Mouse (Mus musculus): ENCODE measurements around the gene Abcb5. TPM values are rescaled to one million over a fixed set of nuclear protein-coding genes. Genes with fewer than 3 reads are reported as not detected.

Abcb5 gene
- polyA plus RNA-seq, 1 experiment: not detected

GRCm38 (mm10) chr12:118840301-118840700 lies 125.9 kb downstream of the Abcb5 start:
- Histone ChIP-seq H3K27me3 (ENCODE audit: control insufficient read depth, insufficient read depth, insufficient read length) (no peaks in the 10 kb centered on the region), H3K79me3 (ENCODE audit: low read depth) (no peaks in the 10 kb centered on the region), H3K4me3 (ENCODE audit: insufficient read depth, poor library complexity, severe bottlenecking) (no peak overlapping the region), H3K36me3 (ENCODE audit: control insufficient read depth, insufficient read depth) (no peaks in the 10 kb centered on the region), H3K79me2 (ENCODE audit: control insufficient read depth, insufficient read depth) (no peaks in the 10 kb centered on the region), H3ac (ENCODE audit: control insufficient read depth, insufficient read length, low read depth) (no peak overlapping the region)
- TF ChIP-seq MYOG (IDR thresholded peaks at IDR 0.05; ENCODE audit: control insufficient read depth, extremely low read depth, insufficient read length): no peak
- no peak for TF ChIP-seq FOSL1 (IDR thresholded peaks at IDR 0.05; ENCODE audit: insufficient read depth, low read length, poor library complexity, severe bottlenecking)
- TF ChIP-seq MYOD1 (IDR thresholded peaks at IDR 0.05; ENCODE audit: control insufficient read depth, insufficient read length, low read depth): no peak
- TF ChIP-seq CEBPB (IDR thresholded peaks at IDR 0.05; ENCODE audit: low read depth): no peak
- TF ChIP-seq MAX (IDR thresholded peaks at IDR 0.05): no peak
- TF ChIP-seq USF1 (IDR thresholded peaks at IDR 0.05; ENCODE audit: low read depth): no peak
- no peak for TF ChIP-seq CTCF (IDR thresholded peaks at IDR 0.05; ENCODE audit: control insufficient read depth, insufficient read depth, insufficient read length)

DNA sequence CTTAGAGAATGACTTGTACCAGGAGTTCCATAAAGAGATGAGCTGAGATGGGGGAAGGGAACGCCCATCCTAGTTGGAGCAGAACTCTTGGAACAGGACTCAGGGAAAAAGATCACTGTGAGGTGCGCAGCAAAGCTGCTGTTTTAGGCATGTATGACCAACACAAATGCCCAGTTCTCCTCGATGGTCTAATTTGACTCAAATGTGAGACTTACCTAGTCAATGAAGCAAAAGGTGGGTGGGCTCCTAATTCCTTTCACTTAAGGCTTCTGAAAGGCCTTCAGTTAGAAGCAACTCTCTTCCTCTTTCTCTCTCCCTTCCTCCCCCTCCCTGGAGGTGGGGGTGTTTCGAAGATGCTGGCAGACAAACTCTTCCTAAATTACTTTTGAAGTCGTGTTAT lies 126.8 kb downstream of the Abcb5 start:
- no peak overlapping the region for H3ac ChIP-seq (ENCODE audit: control insufficient read depth, insufficient read length, low read depth)
- TF ChIP-seq FOSL1 (IDR thresholded peaks at IDR 0.05; ENCODE audit: insufficient read depth, low read length, poor library complexity, severe bottlenecking) (no peak), CEBPB (IDR thresholded peaks at IDR 0.05; ENCODE audit: low read depth) (no peak), MAX (IDR thresholded peaks at IDR 0.05) (no peak), MYOG (IDR thresholded peaks at IDR 0.05; ENCODE audit: control insufficient read depth, extremely low read depth, insufficient read length) (no peak), MYOD1 (IDR thresholded peaks at IDR 0.05; ENCODE audit: control insufficient read depth, insufficient read length, low read depth) (no peak), CTCF (IDR thresholded peaks at IDR 0.05; ENCODE audit: control insufficient read depth, insufficient read depth, insufficient read length) (no peak), USF1 (IDR thresholded peaks at IDR 0.05; ENCODE audit: low read depth) (no peak)
- H3K36me3 ChIP-seq (ENCODE audit: control insufficient read depth, insufficient read depth): no peaks in the 10 kb centered on the region
- no peak overlapping the region for H3K4me3 ChIP-seq (ENCODE audit: insufficient read depth, poor library complexity, severe bottlenecking)
- no peaks in the 10 kb centered on the region for H3K79me3 ChIP-seq (ENCODE audit: low read depth)
- no peaks in the 10 kb centered on the region for H3K27me3 ChIP-seq (ENCODE audit: control insufficient read depth, insufficient read depth, insufficient read length)
- H3K79me2 ChIP-seq (ENCODE audit: control insufficient read depth, insufficient read depth): no peaks in the 10 kb centered on the region

DNA sequence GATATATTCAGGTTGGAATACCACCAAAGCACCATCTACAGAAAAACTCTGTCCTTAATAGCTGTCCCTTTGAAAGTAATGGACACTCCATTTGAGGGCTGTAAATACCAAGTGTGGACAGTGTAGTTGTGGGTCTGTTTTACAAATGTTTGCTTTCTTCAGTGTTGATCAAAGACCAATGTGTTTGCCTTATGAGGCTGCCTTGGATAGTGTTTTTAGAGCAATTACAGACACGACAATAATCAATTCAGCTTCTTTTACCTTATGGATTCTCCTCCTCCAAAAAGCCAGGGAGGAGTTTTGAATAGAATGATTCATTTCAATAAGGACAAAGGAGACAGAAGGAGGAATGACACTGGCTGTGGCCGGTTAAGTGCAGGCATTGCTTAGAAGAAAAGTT lies 128.0 kb downstream of the Abcb5 start:
- Histone ChIP-seq H3K27me3 (ENCODE audit: control insufficient read depth, insufficient read depth, insufficient read length) (no peaks in the 10 kb centered on the region), H3K79me2 (ENCODE audit: control insufficient read depth, insufficient read depth) (no peaks in the 10 kb centered on the region), H3ac (ENCODE audit: control insufficient read depth, insufficient read length, low read depth) (no peak overlapping the region)

GRCm38 (mm10) chr12:118837361-118837760 lies 128.9 kb downstream of the Abcb5 start:
- H3K36me3 ChIP-seq (ENCODE audit: control insufficient read depth, insufficient read depth): no peaks in the 10 kb centered on the region
- no peak for TF ChIP-seq MYOG (IDR thresholded peaks at IDR 0.05; ENCODE audit: control insufficient read depth, extremely low read depth, insufficient read length)
- TF ChIP-seq MYOD1 (IDR thresholded peaks at IDR 0.05; ENCODE audit: control insufficient read depth, insufficient read length, low read depth): no peak
- no peaks in the 10 kb centered on the region for H3K27me3 ChIP-seq (ENCODE audit: control insufficient read depth, insufficient read depth, insufficient read length)

More for the DNA sequence above, 128.0 kb downstream of the Abcb5 start:
- Histone ChIP-seq H3K4me3 (ENCODE audit: insufficient read depth, poor library complexity, severe bottlenecking) (no peak overlapping the region), H3K36me3 (ENCODE audit: control insufficient read depth, insufficient read depth) (no peaks in the 10 kb centered on the region), H3K79me3 (ENCODE audit: low read depth) (no peaks in the 10 kb centered on the region)
- no peak for TF ChIP-seq MYOG (IDR thresholded peaks at IDR 0.05; ENCODE audit: control insufficient read depth, extremely low read depth, insufficient read length)
- TF ChIP-seq CEBPB (IDR thresholded peaks at IDR 0.05; ENCODE audit: low read depth): no peak

GRCm38 (mm10) chr12:118836411-118837341 lies 129.5 kb downstream of the Abcb5 start:
- no peaks in the 10 kb centered on the region for H3K79me3 ChIP-seq (ENCODE audit: low read depth)
- TF ChIP-seq USF1 (IDR thresholded peaks at IDR 0.05; ENCODE audit: low read depth) (no peak), FOSL1 (IDR thresholded peaks at IDR 0.05; ENCODE audit: insufficient read depth, low read length, poor library complexity, severe bottlenecking) (no peak), MYOG (IDR thresholded peaks at IDR 0.05; ENCODE audit: control insufficient read depth, extremely low read depth, insufficient read length) (no peak), CTCF (IDR thresholded peaks at IDR 0.05; ENCODE audit: control insufficient read depth, insufficient read depth, insufficient read length) (no peak), MAX (IDR thresholded peaks at IDR 0.05) (no peak), MYOD1 (IDR thresholded peaks at IDR 0.05; ENCODE audit: control insufficient read depth, insufficient read length, low read depth) (no peak), CEBPB (IDR thresholded peaks at IDR 0.05; ENCODE audit: low read depth) (no peak)
- no peaks in the 10 kb centered on the region for H3K79me2 ChIP-seq (ENCODE audit: control insufficient read depth, insufficient read depth)
- peak overlapping the region; percentile 79 for H3ac ChIP-seq (ENCODE audit: control insufficient read depth, insufficient read length, low read depth)
- H3K4me3 ChIP-seq (ENCODE audit: insufficient read depth, poor library complexity, severe bottlenecking): peak overlapping the region; percentile 30
- H3K36me3 ChIP-seq (ENCODE audit: control insufficient read depth, insufficient read depth): no peaks in the 10 kb centered on the region
- no peaks in the 10 kb centered on the region for H3K27me3 ChIP-seq (ENCODE audit: control insufficient read depth, insufficient read depth, insufficient read length)

More at GRCm38 (mm10) chr12:118837361-118837760, 128.9 kb downstream of the Abcb5 start:
- peak overlapping the region; percentile 12 for H3ac ChIP-seq (ENCODE audit: control insufficient read depth, insufficient read length, low read depth)
- no peaks in the 10 kb centered on the region for H3K79me3 ChIP-seq (ENCODE audit: low read depth)
- H3K4me3 ChIP-seq (ENCODE audit: insufficient read depth, poor library complexity, severe bottlenecking): peak overlapping the region; percentile 30
- H3K79me2 ChIP-seq (ENCODE audit: control insufficient read depth, insufficient read depth): no peaks in the 10 kb centered on the region

DNA sequence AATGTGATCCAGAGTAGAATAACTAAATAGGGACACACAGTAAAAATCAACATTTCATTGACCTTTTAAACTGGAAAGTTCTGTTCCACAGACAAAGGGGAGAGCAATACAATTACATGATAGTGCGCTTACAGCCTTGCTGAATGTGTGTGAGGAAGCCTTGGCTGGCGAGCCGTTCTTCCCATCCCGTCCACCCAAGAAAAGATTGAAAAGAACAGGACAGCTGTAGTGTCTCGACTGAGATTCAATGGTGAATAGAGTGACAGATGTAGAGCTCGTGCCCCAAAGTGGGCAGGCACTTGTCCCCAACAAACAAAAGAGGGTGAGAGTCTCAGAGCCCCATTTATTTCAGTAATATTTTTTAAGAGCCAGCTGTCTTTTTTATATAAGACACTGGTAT lies 136.3 kb downstream of the Abcb5 start:
- Histone ChIP-seq H3K79me3 (ENCODE audit: low read depth) (no peaks in the 10 kb centered on the region), H3K36me3 (ENCODE audit: control insufficient read depth, insufficient read depth) (no peaks in the 10 kb centered on the region), H3K4me3 (ENCODE audit: insufficient read depth, poor library complexity, severe bottlenecking) (no peak overlapping the region), H3K27me3 (ENCODE audit: control insufficient read depth, insufficient read depth, insufficient read length) (no peaks in the 10 kb centered on the region), H3ac (ENCODE audit: control insufficient read depth, insufficient read length, low read depth) (no peak overlapping the region), H3K79me2 (ENCODE audit: control insufficient read depth, insufficient read depth) (no peaks in the 10 kb centered on the region)
- TF ChIP-seq MYOG (IDR thresholded peaks at IDR 0.05; ENCODE audit: control insufficient read depth, extremely low read depth, insufficient read length) (no peak), USF1 (IDR thresholded peaks at IDR 0.05; ENCODE audit: low read depth) (no peak), MYOD1 (IDR thresholded peaks at IDR 0.05; ENCODE audit: control insufficient read depth, insufficient read length, low read depth) (no peak), CEBPB (IDR thresholded peaks at IDR 0.05; ENCODE audit: low read depth) (no peak), MAX (IDR thresholded peaks at IDR 0.05) (no peak), FOSL1 (IDR thresholded peaks at IDR 0.05; ENCODE audit: insufficient read depth, low read length, poor library complexity, severe bottlenecking) (no peak), CTCF (IDR thresholded peaks at IDR 0.05; ENCODE audit: control insufficient read depth, insufficient read depth, insufficient read length) (no peak)
